Mouse (Mus musculus) heart, adult 18-20 months (tissue): ENCODE data around the gene Nup210l. TPM values are rescaled to one million over a fixed set of nuclear protein-coding genes. Genes with fewer than 3 reads are reported as not detected.
A peak's percentile ranks its signal among the peaks of the same experiment; 100 is the strongest.

Experiments
- DNase-seq, 2 experiments: peaks; one replicate each; pipeline ENCODE4 v3.0.0; 2021 to 2022; ENCODE audit warnings: mixed read lengths in 1 of 2
- long read RNA-seq, 2 experiments: library from polyadenylated mRNA; stranded (forward); transcript quantifications; one replicate each; pipeline ENCODE4 v2.0.0; 2021
- total RNA-seq, 2 experiments: library from RNA; stranded (reverse); gene quantifications; 2 replicates each; pipeline ENCODE4 v1.2.3; 2021

Gene Nup210l
- total RNA-seq = under 1 TPM; 0.12 to 0.18 TPM
- long read RNA-seq, experiment 1 = 0 reads
- long read RNA-seq, experiment 2 = 0 reads

GRCm38 (mm10) chr3:90103938-90104337 lies at the start of gene Nup210l:
Gene Nup210l, plus strand, starts transcription at chr3:90104132.
- DNase-seq = no peak

GRCm38 (mm10) chr3:90061549-90061948 lies 42.4 kb upstream of the Nup210l start:
- no peak for DNase-seq

GRCm38 (mm10) chr3:90062539-90062938 lies 41.4 kb upstream of the Nup210l start:
- DNase-seq = no peak

- no peak for DNase-seq
Measured at GRCm38 (mm10) chr3:90064383-90064782, 39.5 kb upstream of the Nup210l start.

- peak in 1 of 2 experiments; percentile 69 for DNase-seq
Measured at GRCm38 (mm10) chr3:90065553-90065952, 38.4 kb upstream of the Nup210l start.

GRCm38 (mm10) chr3:90067851-90068250 lies 36.1 kb upstream of the Nup210l start:
- no peak for DNase-seq

GRCm38 (mm10) chr3:90069688-90070087 lies 34.2 kb upstream of the Nup210l start:
- DNase-seq = no peak

GRCm38 (mm10) chr3:90072294-90072693 lies 31.6 kb upstream of the Nup210l start, which contains the start of gene Tpm3:
Gene Tpm3, plus strand, starts transcription at chr3:90072649.
- no peak for DNase-seq

DNA sequence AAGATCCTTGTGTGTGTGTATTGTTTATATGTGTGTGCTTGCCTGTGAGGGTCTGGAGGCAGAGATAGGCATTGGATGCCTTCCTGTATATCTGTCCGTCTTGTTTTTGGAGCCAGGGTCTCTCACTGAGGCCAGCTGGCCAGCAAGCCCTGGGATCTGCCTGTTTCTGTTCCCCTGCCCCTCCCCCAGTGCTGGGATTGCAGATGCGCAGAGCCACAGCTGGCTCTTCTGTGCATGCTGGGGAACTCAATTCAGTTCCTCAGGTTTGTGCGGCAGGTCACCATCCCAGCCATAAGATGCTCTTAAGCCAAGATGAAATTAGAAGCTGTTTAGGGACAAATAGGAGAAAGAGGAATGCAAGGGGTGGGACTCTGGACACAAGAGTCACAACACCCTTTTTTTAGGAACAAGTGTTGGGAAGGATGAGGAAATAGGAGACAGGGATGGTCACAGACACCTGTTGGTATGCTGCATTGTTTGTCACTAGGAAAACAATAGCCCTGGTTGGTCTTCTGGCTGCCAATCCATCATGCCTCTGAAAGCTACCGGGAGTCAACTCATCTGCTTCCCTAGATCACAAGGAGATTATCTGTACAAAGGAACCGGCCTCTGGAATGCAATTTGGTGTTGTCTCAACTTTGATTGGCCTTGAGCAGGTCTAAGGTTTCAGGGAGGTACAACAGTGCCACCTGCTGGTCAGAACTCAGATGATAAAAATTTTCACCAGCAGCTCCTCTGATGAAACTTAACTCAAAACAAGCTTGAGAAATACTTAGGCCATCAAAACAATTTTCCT lies 26.8 kb upstream of the Nup210l start:
- peak; percentile 82 to 91 for DNase-seq

GRCm38 (mm10) chr3:90078224-90078623 lies 25.7 kb upstream of the Nup210l start:
- no peak for DNase-seq

DNA sequence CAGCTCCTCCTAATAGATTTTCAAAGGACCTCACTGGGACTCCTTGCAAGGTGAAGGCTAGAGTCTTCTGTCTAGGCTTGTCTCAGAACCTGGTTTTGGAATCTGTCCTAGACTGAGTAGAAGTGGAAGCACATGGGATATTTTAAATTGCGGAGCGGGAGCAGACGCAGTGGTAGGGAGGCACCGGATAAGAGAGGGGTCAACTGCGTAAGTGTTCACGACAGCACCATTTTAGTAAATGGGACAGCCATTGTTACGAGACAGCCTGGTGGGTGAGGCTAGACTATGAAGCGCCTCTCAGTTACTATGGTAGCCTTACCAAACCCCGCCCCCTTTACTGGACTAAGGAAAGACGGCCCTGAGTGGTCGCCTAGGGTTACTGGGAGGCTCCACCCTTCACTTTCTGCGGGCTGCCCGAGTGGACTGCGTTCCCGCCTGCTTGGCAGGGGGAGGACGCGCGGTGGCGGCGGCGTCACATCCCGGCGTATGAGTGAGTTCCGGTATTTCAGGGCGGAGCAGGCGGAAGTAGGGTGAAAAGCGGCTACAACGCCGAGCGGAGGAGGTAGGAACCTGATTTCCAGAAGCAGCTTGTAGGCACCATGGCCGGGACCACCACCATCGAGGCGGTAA lies 24.7 kb upstream of the Nup210l start:
- DNase-seq = peak; percentile 93 to 98

GRCm38 (mm10) chr3:90079763-90080497 lies 24.0 kb upstream of the Nup210l start:
- peak; percentile 77 to 87 for DNase-seq

DNA sequence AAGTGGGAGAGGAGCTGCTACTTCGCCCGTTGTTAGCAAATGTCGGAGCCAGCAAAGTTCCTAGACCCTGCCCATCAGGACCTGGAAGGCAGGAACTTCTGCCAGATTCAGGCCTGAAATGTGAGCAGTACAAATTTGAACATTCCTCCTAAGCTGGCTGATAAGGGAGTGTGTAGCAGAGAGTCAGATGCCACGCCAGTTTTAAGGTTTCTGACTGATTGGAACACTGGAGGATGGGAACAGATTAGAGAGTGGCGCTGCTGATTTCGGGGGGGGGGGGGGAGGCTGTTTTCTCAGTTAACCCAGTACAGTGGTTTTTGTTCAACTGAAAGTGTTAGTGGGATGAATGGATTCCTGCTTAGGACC lies 23.5 kb upstream of the Nup210l start:
- DNase-seq = no peak

DNA sequence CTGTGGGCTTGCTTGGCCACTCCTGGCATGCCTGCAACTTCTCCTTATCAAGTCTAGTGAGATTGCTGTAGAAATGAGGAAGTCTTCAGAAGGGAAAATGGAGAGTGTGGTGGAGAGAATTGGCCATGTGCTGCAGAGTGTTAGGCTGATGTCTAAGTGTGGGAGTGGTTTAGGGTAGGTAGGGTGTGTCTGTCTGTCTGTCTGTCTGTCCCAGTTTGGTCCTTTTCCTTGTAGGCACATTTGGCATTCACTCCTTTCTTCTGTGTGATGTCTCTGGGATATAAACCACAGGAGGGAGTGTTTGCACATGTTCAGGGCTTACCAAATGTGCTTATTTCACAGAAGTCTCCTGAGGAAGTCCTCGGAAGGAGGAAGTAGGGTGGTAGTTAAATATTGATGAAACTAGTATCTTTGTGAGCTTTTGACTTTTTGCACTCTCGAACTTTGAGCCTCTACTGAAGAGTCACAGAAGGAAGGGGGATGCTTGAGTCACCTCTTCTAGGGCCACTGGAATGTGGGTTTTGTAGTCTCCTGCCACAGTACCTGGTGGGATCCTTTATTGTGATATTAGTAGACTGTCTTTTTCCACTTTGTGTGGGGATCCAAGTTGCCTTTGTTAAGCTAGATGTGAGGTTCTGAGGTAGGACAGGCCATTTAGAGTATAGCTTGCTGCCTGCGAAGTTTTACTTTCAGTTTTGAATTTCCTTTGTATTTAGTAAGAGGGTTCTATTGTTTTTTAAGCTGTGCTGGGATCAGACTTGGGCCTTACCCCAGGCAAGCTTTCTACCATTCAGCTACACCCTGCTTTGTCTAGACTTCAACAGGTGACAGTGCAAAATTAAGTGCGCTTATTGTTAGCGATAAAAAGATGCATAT lies 22.3 kb upstream of the Nup210l start:
- DNase-seq = peak in 1 of 2 experiments; percentile 29

- DNase-seq = no peak
Measured at GRCm38 (mm10) chr3:90083034-90083433, 20.9 kb upstream of the Nup210l start.

- DNase-seq = peak in 1 of 2 experiments; percentile 29
Measured at GRCm38 (mm10) chr3:90083698-90084324, 20.1 kb upstream of the Nup210l start.

- peak; percentile 43 to 54 for DNase-seq
Measured at GRCm38 (mm10) chr3:90084790-90085189, 19.1 kb upstream of the Nup210l start.

DNA sequence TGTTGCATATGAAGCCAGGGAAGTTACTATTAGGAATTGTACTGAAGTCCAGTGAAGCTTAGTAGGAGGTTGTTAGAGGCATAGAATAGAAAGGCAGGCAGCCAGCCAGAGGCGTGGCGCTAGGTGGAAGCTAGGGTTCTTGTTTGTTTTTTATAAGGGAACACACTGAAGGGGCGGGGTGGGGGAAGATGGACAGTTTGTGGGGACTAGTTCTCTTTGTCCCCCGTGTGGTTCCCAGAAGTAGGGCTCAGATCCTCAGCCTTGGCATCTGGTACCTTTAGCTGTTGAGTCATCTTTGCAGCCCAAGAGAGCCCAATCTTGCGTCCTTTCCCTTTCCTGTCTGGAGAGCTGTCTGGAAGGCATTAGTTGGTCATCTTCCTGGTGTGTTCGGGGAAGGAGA lies 18.7 kb upstream of the Nup210l start:
- peak; percentile 43 to 46 for DNase-seq

- no peak for DNase-seq
Measured at GRCm38 (mm10) chr3:90086068-90086467, 17.9 kb upstream of the Nup210l start.

DNA sequence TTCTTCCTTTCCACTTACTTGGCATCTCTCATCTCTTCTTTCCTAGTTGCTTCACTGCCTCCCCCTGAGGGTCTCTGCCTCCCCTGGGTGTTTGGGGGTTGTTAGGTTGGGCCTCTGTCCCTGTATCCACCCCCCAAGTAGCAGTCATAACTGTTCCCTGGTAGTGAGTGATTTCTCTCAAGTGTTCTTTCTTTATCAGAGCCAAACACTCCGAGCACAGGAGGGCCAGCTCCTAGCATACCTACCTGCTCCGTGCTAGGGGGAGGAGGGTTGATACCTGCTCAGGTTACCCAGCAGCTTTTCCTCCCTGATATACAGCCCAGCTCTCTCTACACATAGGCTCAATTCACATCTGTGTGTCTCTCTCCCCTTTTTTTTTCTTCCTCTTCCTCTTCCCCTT lies 15.3 kb upstream of the Nup210l start:
- no peak for DNase-seq

DNA sequence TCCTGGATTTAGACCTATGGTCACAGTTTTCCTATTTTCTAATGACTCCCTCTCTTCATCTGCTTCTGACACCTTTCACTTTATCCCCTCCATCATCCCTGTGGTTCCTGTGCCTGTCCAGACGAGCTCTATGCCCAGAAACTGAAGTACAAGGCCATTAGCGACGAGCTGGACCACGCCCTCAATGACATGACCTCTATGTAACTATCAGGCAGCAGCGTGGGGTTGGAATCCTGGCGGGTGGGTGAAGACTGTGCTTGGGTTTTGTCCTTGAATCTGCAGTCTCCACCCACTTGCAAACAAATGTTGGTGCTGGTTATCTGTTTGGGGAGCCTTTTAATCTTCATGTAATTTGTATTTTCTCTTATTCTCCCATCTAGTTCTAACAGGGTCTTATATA lies 13.0 kb upstream of the Nup210l start:
- no peak for DNase-seq
